Mouse (Mus musculus) heart, adult 2 months (tissue): ENCODE data around the gene Sh3gl1. TPM values are rescaled to one million over a fixed set of nuclear protein-coding genes. Genes with fewer than 3 reads are reported as not detected.

ENCODE experiments used
- DNase-seq, 2 experiments: peaks; one replicate each; pipeline ENCODE4 v3.0.0; 2021
- H3K27ac ChIP-seq: fragments of 200-600 bp; 2 replicates; pipeline ENCODE4 v1.8.1; 2022
- H3K27me3 ChIP-seq: fragments of 200-500 bp; 2 replicates; pipeline ENCODE4 v1.6.1; 2012; ENCODE audit warnings: mild to moderate bottlenecking, low read length, inconsistent platforms, mixed read lengths; ENCODE audit not compliant: control insufficient read depth, insufficient read depth
- H3K36me3 ChIP-seq: fragments of 200-500 bp; 2 replicates; pipeline ENCODE4 v1.6.1; 2012; ENCODE audit warnings: low read length, inconsistent platforms; ENCODE audit not compliant: control insufficient read depth, insufficient read depth
- H3K4me1 ChIP-seq: fragments of 200-500 bp; 2 replicates; pipeline ENCODE4 v1.6.1; 2011; ENCODE audit warnings: low read length; ENCODE audit not compliant: control insufficient read depth, insufficient read depth
- H3K4me3 ChIP-seq: fragments of 200-600 bp; 2 replicates; pipeline ENCODE4 v1.8.1; 2022
- H3K79me2 ChIP-seq: fragments of 200-500 bp; replicated peaks from 2 replicates; pipeline ENCODE4 v1.6.1; 2012; ENCODE audit warnings: mild to moderate bottlenecking, inconsistent platforms, low read length, moderate library complexity, mixed read lengths; ENCODE audit not compliant: control insufficient read depth, insufficient read depth
- H3K9ac ChIP-seq: fragments of 200-500 bp; 2 replicates; pipeline ENCODE4 v1.6.1; 2012; ENCODE audit warnings: low read depth, mild to moderate bottlenecking, control low read depth, inconsistent platforms, low read length, mixed read lengths
- CTCF ChIP-seq: fragments of 200-600 bp; IDR thresholded peaks from 2 replicates; pipeline ENCODE4 v1.8.1; 2022; ENCODE audit warnings: antibody characterized with exemption, mild to moderate bottlenecking, moderate library complexity
- EP300 ChIP-seq: fragments of 200-500 bp; IDR thresholded peaks from 2 replicates; pipeline ENCODE4 v1.6.1; 2011; ENCODE audit warnings: low read depth, low read length, control low read depth; ENCODE audit not compliant: insufficient read depth
- POLR2A ChIP-seq: fragments of 200-500 bp; IDR thresholded peaks from 2 replicates; pipeline ENCODE4 v1.6.1; 2011; ENCODE audit warnings: mild to moderate bottlenecking, low read depth, low read length, control low read depth; ENCODE audit not compliant: insufficient read depth
- WGBS: fragments of 180-500 bp; shearing (Covaris S2); methylation state at CpG from one replicate; pipeline ENCODE4 v1.1.7; 2018; 5-methylcytosine and 5-hydroxymethylcytosine counted together
- intact Hi-C: fragments of 180-260 bp; cut with DNase I; formaldehyde crosslinking; loops from one replicate; pipeline ENCODE4 v1.15.1; 2025
- polyA plus RNA-seq: library from polyadenylated mRNA; depleted of rRNA; stranded (reverse); fragments of >200 nt; gene quantifications from 2 replicates; pipeline ENCODE4 v1.2.3, GENCODE M21; 2012
- total RNA-seq, 2 experiments: library from RNA; stranded (reverse); gene quantifications; 2 replicates each; pipeline ENCODE4 v1.2.3; 2021

The Sh3gl1 gene
- total and polyA plus RNA-seq, 3 experiments = 13.6 to 27.4 (median 14.3) TPM

GRCm38 (mm10) chr17:56035216-56035615 lies 1.2 kb downstream of the Sh3gl1 start:
- peak overlapping the region; percentile 94 for H3K4me3 ChIP-seq
- peaks cover 13% of the 10 kb centered on the region for H3K4me1 ChIP-seq
- intact Hi-C loops = loop anchor here (5.0 to 10.0 kb wide), 2 partner anchors 78 to 580 kb away; partner anchors contain the start of genes Rpl36 and Yju2
- peak in 1 of 2 experiments; percentile 18 for DNase-seq
- H3K9ac ChIP-seq = 0 out of 2 replicates have a peak overlapping the region, but pooled peaks have one; percentile 14
- TF ChIP-seq POLR2A = no peak
- no peak for TF ChIP-seq CTCF
- no peak for TF ChIP-seq EP300
- H3K27me3 ChIP-seq = no peaks in the 10 kb centered on the region
- no peak overlapping the region; the same call in 1 of the 2 replicates for H3K27ac ChIP-seq
- no peaks in the 10 kb centered on the region for H3K36me3 ChIP-seq
- WGBS = 59% methylated on average over 4 of the region's 4 CpGs
- H3K79me2 ChIP-seq = peaks cover 10% of the 10 kb centered on the region

DNA sequence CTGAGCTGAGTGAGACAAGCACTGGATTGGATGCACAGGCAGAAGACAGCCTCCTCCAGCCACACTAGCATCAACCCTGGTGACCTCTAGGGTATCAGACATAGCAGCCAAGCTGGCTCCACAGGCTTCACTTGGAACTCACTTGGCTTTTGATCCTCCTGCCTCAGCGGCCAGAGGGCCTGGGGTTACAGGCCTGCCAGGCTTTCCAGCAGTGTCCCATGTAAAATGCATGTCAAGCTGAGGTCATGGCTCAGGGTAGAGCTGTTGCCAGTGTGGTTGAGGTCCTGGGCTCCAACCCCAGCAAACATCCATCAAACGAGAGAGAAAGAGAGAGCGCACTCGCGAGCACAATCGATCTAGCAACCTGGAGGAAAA lies 1.7 kb downstream of the Sh3gl1 start:
- no peak overlapping the region for H3K4me3 ChIP-seq
- TF ChIP-seq CTCF = no peak
- no peak for TF ChIP-seq EP300
- TF ChIP-seq POLR2A = no peak
- H3K27me3 ChIP-seq = no peaks in the 10 kb centered on the region
- H3K79me2 ChIP-seq = peaks cover 10% of the 10 kb centered on the region
- intact Hi-C loops = loop anchor here (5.0 to 10.0 kb wide), 2 partner anchors 77 to 580 kb away; partner anchors contain the start of genes Rpl36 and Yju2
- H3K9ac ChIP-seq = no peak overlapping the region
- H3K36me3 ChIP-seq = no peaks in the 10 kb centered on the region
- peak in 1 of 2 experiments; percentile 26 for DNase-seq
- H3K27ac ChIP-seq = no peak overlapping the region; the same call in 1 of the 2 replicates
- peaks cover 14% of the 10 kb centered on the region for H3K4me1 ChIP-seq
- WGBS = 75% methylated on average over 6 of the region's 6 CpGs

DNA sequence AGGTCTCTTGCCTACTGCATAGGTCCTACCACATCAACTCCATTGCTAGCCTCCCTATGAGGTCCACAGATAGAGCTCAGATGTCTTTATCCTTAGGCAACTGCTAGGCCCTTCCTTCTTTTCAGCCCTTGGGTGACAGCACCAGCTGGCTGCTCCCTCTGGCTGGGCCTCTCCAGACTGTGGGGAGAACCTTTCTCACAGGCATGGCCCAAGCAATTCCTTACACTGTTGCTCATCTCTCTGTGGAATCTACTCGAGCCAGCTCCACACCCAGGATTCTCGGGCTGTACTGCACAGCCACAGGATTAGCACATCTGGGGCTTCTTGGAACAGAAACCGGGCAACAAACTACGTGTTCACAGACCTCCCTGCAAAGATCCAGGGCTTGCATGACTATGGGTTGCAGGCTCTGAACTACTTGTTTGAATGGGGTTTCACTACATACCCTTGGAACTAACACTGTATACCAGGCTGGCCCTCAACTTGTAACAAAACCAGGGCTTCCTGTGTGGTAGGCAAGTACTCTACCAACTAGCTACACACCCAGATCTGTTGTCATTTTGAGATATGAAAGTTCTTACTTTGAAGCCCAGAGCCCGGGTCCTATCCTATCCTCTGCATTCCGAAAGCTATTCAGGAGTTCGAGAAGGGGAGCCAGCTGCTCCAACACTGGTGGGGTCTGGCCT lies 2.3 kb downstream of the Sh3gl1 start:
- DNase-seq = peak; percentile 45 to 59
- no peaks in the 10 kb centered on the region for H3K36me3 ChIP-seq
- H3K79me2 ChIP-seq = peaks cover 11% of the 10 kb centered on the region
- intact Hi-C loops = loop anchor here (10.0 kb wide), 1 partner anchor 581 kb away; the partner anchor contains the start of gene Rpl36
- H3K27ac ChIP-seq = no peak overlapping the region; the same call in 1 of the 2 replicates
- TF ChIP-seq POLR2A (0 out of 2 replicates have a peak, but pooled peaks have one; percentile 7), EP300 (no peak), CTCF (no peak)
- no peak overlapping the region for H3K9ac ChIP-seq
- H3K27me3 ChIP-seq = no peaks in the 10 kb centered on the region
- WGBS = 61% methylated on average over 7 of the region's 7 CpGs
- H3K4me1 ChIP-seq = peaks cover 16% of the 10 kb centered on the region
- no peak overlapping the region for H3K4me3 ChIP-seq

- peak in 1 of 2 experiments; percentile 19 for DNase-seq
- TF ChIP-seq POLR2A (no peak), CTCF (no peak), EP300 (no peak)
- WGBS = 57% methylated on average over 7 of the region's 7 CpGs
- Histone ChIP-seq H3K36me3 (no peaks in the 10 kb centered on the region), H3K4me3 (no peak overlapping the region), H3K9ac (no peak overlapping the region), H3K27me3 (no peaks in the 10 kb centered on the region), H3K4me1 (peaks cover 23% of the 10 kb centered on the region), H3K79me2 (peaks cover 11% of the 10 kb centered on the region), H3K27ac (no peak overlapping the region)
- intact Hi-C loops = loop anchor here (10.0 kb wide), 1 partner anchor 582 kb away; the partner anchor contains the start of gene Rpl36
Measured at GRCm38 (mm10) chr17:56032831-56033230, 3.6 kb downstream of the Sh3gl1 start.

DNA sequence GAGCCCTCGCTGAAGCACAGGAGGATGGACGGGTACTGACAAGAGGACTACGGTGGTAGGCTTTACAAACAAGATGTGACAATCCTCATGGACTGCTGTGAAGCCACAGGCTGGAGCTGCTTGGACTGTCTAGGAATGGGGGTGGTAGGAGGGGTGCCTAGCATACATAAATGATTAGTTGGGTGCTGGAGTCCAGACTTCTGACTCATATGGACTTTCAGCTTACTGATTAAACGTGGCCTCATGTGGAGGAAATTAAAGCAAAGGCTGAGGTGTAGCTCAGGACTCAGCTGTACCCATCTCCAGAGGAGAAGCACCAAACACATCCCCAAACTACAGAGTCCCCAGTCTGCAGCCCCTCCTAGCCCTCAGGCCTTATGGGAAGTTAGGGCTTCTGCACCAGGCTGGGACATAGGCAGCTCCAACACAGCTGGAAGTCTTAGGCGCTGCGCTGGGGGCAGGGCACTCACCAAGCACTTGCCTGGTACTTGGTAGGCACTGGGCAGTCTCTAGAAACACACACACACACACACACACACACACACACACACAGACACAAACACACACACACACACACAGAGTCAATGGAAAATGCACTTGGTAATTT lies 4.2 kb downstream of the Sh3gl1 start:
- Histone ChIP-seq H3K79me2 (peaks cover 13% of the 10 kb centered on the region), H3K27ac (no peak overlapping the region), H3K4me3 (no peak overlapping the region), H3K9ac (no peak overlapping the region), H3K36me3 (no peaks in the 10 kb centered on the region), H3K27me3 (no peaks in the 10 kb centered on the region), H3K4me1 (peaks cover 29% of the 10 kb centered on the region)
- WGBS = 68% methylated on average over 6 of the region's 6 CpGs
- TF ChIP-seq POLR2A (no peak), CTCF (no peak)
- intact Hi-C loops = loop anchor here (10.0 kb wide), 1 partner anchor 583 kb away; the partner anchor contains the start of gene Rpl36
- peak in 1 of 2 experiments; percentile 27 for DNase-seq
